Mouse (Mus musculus) forebrain, embryonic 16.5 days (tissue): ENCODE measurements around the gene Trmt112. TPM values are rescaled to one million over a fixed set of nuclear protein-coding genes. Genes with fewer than 3 reads are reported as not detected.
"Not testable (repeated sequence)": the region's sequence is repeated elsewhere in the genome, so short reads cannot be mapped to it uniquely, and the experiment has no call there.

Experiments
- ATAC-seq: fragments of 200-750 bp; cut with Nextera tagmentation; 2 replicates; pipeline ENCODE4 v1.8.0; 2017; ENCODE audit warnings: mild to moderate bottlenecking, moderate library complexity
- H3K27ac ChIP-seq: fragments of 300-500 bp; sonication (generic); 2 replicates; pipeline ENCODE4 v1.5.1; 2014; ENCODE audit warnings: low read length, control low read depth
- H3K27me3 ChIP-seq: fragments of 300-500 bp; sonication (generic); replicated peaks from 2 replicates; pipeline ENCODE4 v1.6.1; 2014; ENCODE audit warnings: low read length; ENCODE audit not compliant: control insufficient read depth, insufficient read depth
- H3K36me3 ChIP-seq: fragments of 300-500 bp; sonication (generic); 2 replicates; pipeline ENCODE4 v1.6.1; 2014; ENCODE audit not compliant: control insufficient read depth, insufficient read depth
- H3K4me1 ChIP-seq: fragments of 300-500 bp; sonication (generic); replicated peaks from 2 replicates; pipeline ENCODE4 v1.6.1; 2014; ENCODE audit warnings: low read length; ENCODE audit not compliant: control insufficient read depth, insufficient read depth
- H3K4me2 ChIP-seq: fragments of 300-500 bp; sonication (generic); 2 replicates; pipeline ENCODE4 v1.6.1; 2014; ENCODE audit warnings: mild to moderate bottlenecking, low read length, control low read depth
- H3K4me3 ChIP-seq: fragments of 300-500 bp; sonication (generic); replicated peaks from 2 replicates; pipeline ENCODE4 v1.5.1; 2014; ENCODE audit warnings: mild to moderate bottlenecking, low read length, control low read depth
- H3K9ac ChIP-seq: fragments of 300-500 bp; sonication (generic); replicated peaks from 2 replicates; pipeline ENCODE4 v1.6.1; 2014; ENCODE audit warnings: low read depth, low read length, control low read depth
- H3K9me3 ChIP-seq: fragments of 300-500 bp; sonication (generic); 2 replicates; pipeline ENCODE4 v1.6.1; 2016; ENCODE audit warnings: low read length; ENCODE audit not compliant: control insufficient read depth
- WGBS: fragments of 180-500 bp; shearing (Covaris S2); extraction: QIAGEN DNeasy Blood & Tissue Kit; methylation state at CpG from one replicate; pipeline ENCODE4 v1.1.7; 2014; 5-methylcytosine and 5-hydroxymethylcytosine counted together
- polyA plus RNA-seq: library from polyadenylated mRNA; unstranded; fragments of >200 nt; fragmentation: Nextera tagmentation; extraction: Ambion mirVana; gene quantifications from 2 replicates; pipeline ENCODE4 v1.2.1, GENCODE M21; 2015

Gene Trmt112
- polyA plus RNA-seq, 1 experiment from 2014 or later, result 104 TPM

DNA sequence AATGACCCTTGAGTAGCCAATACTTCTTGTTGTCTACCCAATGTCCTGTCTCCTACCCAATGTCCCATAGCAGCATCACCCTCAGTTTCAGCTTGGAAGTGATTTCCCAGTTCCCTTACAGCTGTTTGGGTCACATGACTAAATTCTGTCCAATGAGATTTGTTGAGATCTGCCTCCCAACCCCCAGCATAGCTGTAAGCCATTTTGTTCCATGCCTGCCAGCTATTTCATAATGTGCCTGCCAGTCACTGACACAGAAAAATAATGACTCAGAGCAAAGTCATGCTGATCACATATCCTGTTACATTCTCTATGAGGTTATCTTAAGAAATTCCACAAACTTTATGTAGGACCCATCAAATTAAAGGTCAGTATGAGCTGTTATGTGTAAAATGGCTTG lies 32.7 kb upstream of the Trmt112 start:
- Histone ChIP-seq H3K36me3 (no peaks in the 10 kb centered on the region), H3K4me3 (no peak overlapping the region), H3K27ac (no peak overlapping the region), H3K9me3 (peaks cover 14% of the 10 kb centered on the region), H3K27me3 (no peaks in the 10 kb centered on the region), H3K4me2 (no peak overlapping the region), H3K9ac (no peak overlapping the region), H3K4me1 (no peaks in the 10 kb centered on the region)
- ATAC-seq, result no peak

DNA sequence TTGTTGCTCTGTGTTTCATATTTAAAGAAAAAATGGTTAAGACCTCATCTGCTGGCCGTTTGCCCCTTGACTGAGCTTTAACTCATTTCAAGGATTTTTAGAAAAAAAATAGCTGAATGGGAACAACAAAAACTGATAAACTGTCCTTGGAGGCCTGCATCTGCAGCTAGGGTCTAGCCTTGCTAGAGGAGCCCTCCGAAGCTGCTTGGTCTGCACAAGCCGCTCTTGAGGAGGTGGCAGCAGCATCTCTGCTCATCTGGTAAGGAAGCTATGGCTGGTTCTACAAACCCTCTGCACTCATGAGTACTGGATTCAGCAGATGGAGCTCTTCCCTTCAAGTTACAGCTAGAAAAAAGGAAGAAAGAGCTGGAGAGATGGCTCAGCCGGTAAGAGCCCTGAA lies 31.5 kb upstream of the Trmt112 start:
- Histone ChIP-seq H3K9ac (no peak overlapping the region), H3K4me1 (no peaks in the 10 kb centered on the region), H3K4me2 (no peak overlapping the region), H3K27me3 (no peaks in the 10 kb centered on the region), H3K27ac (no peak overlapping the region), H3K9me3 (peaks cover 14% of the 10 kb centered on the region), H3K4me3 (no peak overlapping the region), H3K36me3 (no peaks in the 10 kb centered on the region)
- 90% methylated on average over 4 of the region's 4 CpGs for WGBS
- no peak for ATAC-seq

DNA sequence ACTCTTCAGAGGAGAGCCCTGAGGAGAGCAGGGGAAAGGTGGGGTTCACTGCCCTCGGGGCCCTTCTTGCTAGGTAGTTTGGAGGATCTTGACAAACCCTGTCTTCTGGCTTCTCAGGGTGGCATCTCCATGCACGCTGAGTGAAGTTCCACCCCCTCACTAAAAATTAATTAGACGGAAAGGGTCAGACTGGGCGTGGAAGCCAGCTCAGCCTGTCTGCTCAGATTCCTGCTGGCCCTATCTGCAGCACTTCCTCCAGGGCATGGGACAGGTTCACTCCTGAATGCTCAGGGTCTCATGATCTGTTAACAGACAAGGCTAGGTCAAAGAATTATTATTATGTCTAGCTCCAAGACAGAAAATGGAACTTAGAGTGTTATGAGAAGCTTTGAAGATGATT lies 17.0 kb upstream of the Trmt112 start:
- H3K4me2 ChIP-seq, result no peak overlapping the region
- no peak overlapping the region for H3K4me3 ChIP-seq
- no peaks in the 10 kb centered on the region for H3K36me3 ChIP-seq
- 0 out of 2 replicates have a peak, but pooled peaks cover 2% of the 10 kb centered on the region for H3K27me3 ChIP-seq
- no peaks in the 10 kb centered on the region for H3K9me3 ChIP-seq
- no peak for ATAC-seq
- H3K4me1 ChIP-seq, result no peaks in the 10 kb centered on the region
- H3K9ac ChIP-seq, result no peak overlapping the region
- WGBS, result 79% methylated on average over 4 of the region's 4 CpGs
- no peak overlapping the region for H3K27ac ChIP-seq

DNA sequence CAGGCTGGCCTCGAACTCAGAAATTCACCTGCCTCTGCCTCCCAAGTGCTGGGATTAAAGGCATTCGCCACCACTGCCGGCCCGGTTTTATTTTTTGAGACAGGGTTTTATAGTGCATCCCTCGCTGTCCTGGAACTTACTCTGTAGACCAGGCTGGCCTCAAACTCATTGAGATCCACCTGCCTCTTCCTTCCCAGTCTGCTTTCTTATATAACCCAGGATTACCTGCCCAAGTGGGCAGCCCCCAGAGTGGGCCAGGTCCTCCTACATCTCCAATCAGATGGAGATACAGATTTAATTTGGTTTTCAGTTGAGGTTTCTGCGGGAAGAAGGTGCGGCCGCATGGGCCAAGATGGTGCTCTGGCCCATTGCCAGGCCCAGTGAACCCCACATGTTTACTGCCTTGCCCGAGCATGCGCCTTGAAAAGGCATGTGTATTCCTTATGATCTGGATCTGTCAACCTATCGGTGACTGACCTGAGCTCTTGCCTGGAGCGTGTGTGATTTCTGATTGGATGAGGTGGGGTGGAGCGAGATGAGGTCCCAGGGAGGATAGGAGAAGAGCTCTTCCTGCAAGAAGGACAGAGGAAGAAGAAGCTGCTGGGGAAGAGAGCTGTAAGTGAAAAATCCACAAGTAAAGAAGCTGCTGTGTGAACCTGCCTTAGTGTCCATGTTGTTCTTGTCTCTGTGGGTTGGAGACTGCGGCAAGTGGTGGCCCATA lies 15.6 kb upstream of the Trmt112 start:
- WGBS, result 91% methylated on average over 14 of the region's 14 CpGs
- H3K4me3 ChIP-seq, result no peak overlapping the region
- no peaks in the 10 kb centered on the region for H3K4me1 ChIP-seq
- H3K9ac ChIP-seq, result no peak overlapping the region
- ATAC-seq, result no peak
- H3K4me2 ChIP-seq, result no peak overlapping the region
- H3K36me3 ChIP-seq, result no peaks in the 10 kb centered on the region
- 0 out of 2 replicates have a peak, but pooled peaks cover 2% of the 10 kb centered on the region for H3K27me3 ChIP-seq
- no peaks in the 10 kb centered on the region for H3K9me3 ChIP-seq
- no peak overlapping the region for H3K27ac ChIP-seq

DNA sequence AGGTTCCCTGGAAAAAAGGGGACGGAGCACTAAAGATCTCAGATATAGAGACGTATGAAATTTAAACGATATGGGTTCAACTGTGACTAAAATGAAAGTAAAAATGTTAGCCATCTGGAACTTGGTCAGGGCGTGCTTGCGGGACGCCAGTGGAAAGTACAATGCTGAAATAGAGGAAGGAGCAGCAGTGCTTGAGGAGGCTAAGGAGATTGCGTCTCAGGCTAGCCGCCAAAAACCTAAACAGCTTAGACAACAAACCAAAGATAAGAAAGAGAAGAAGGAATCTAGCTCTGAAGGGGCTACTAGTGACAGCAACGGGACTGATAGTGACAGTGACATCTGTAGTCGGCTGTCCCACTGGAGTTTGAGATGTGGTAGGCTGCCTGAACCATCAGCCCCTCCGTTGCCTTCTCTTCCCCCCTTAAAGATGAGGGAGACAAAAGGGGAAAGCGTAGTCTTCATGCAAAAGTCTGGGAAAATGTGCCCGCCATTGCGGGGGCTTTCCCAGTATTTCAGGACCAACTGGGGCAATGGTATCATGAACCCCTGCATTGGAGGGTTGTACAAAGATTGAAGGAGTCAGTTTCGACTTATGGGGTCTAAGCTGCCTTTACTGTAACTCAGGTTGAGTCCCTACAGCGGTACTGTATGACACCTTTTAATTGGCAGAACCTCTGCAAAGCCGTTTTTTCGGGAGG lies 13.7 kb upstream of the Trmt112 start:
- not testable (repeated sequence) for H3K4me1 ChIP-seq, H3K4me2 ChIP-seq, ATAC-seq, H3K4me3 ChIP-seq, H3K27ac ChIP-seq, H3K36me3 ChIP-seq, H3K9me3 ChIP-seq, H3K9ac ChIP-seq, H3K27me3 ChIP-seq
- 89% methylated on average over 18 of the region's 18 CpGs for WGBS

DNA sequence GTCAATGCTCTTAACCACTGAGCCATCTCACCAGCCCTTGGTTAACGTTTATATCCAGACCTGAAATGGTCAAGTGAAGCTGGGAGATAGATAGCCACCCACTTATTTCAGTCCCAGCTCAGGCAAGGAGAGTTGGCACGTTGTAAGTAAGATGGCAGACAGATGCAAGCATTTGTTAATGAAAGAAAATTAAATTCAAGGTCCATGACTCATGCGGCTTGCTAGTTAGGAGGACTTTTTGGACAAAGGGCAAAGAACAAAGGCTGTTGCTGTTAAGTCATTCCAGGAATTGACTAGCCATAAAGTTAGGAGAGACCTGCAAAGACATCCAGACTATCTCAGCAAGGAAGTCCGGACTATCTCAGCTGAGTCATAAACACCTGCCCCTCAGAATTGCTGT lies 9.9 kb upstream of the Trmt112 start:
- no peaks in the 10 kb centered on the region for H3K27me3 ChIP-seq
- 83% methylated on average over 4 of the region's 4 CpGs for WGBS
- no peak for ATAC-seq

DNA sequence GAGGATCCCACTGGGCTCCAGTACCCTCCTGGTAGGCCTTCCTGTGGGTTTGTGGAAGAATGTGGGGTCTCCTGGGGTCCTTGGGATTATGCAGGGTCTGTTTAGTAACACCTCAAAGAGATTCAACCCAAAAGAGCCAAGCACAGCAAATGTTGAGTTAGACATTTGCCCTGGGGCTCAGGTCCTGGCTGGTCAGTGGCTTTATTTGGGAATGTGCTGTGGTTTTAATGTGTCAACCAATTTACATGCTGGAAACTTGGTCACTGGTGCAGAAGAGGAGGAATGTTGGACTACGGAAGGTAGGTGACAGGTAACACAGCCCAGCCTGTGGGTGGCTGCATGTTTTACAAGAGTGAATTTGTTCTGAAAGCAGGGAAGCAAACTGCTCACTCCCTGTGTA lies 6.5 kb upstream of the Trmt112 start:
- H3K4me2 ChIP-seq, result no peak overlapping the region
- no peak for ATAC-seq
- no peaks in the 10 kb centered on the region for H3K27me3 ChIP-seq
- H3K9me3 ChIP-seq, result no peaks in the 10 kb centered on the region
- no peak overlapping the region for H3K4me3 ChIP-seq
- H3K9ac ChIP-seq, result no peak overlapping the region
- H3K36me3 ChIP-seq, result no peaks in the 10 kb centered on the region
- H3K4me1 ChIP-seq, result peaks cover 6% of the 10 kb centered on the region
- 91% methylated on average over 1 of the region's 1 CpGs for WGBS
- H3K27ac ChIP-seq, result no peak overlapping the region

More for the DNA sequence above, 9.9 kb upstream of the Trmt112 start:
- Histone ChIP-seq H3K4me2 (no peak overlapping the region), H3K4me3 (no peak overlapping the region), H3K27ac (no peak overlapping the region), H3K9ac (no peak overlapping the region), H3K36me3 (no peaks in the 10 kb centered on the region), H3K4me1 (no peaks in the 10 kb centered on the region), H3K9me3 (no peaks in the 10 kb centered on the region)

DNA sequence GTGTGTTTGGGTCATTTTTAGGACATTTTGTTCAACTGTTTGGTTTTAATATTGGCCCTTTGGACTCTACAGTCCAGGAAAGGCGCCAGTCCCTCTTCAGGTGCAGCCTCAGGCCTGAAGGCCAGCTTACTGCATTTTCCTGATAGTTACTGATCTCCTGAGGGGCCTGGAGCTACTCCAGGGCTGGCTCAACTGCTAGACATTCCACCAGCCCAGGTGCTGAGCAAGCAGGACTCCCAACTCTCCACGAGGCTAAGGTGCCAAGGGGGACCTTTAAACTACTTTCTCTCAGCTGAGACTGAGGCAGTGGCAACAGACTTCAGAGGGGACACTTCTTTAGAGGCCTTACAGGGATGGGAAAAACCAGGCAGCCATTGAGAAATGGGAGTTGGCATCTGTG lies 4.7 kb upstream of the Trmt112 start:
- 80% methylated on average over 2 of the region's 2 CpGs for WGBS
- Histone ChIP-seq H3K27ac (no peak overlapping the region), H3K9me3 (no peaks in the 10 kb centered on the region), H3K4me3 (no peak overlapping the region), H3K9ac (no peak overlapping the region), H3K36me3 (no peaks in the 10 kb centered on the region), H3K27me3 (no peaks in the 10 kb centered on the region), H3K4me1 (peaks cover 18% of the 10 kb centered on the region), H3K4me2 (no peak overlapping the region)
- ATAC-seq, result no peak

DNA sequence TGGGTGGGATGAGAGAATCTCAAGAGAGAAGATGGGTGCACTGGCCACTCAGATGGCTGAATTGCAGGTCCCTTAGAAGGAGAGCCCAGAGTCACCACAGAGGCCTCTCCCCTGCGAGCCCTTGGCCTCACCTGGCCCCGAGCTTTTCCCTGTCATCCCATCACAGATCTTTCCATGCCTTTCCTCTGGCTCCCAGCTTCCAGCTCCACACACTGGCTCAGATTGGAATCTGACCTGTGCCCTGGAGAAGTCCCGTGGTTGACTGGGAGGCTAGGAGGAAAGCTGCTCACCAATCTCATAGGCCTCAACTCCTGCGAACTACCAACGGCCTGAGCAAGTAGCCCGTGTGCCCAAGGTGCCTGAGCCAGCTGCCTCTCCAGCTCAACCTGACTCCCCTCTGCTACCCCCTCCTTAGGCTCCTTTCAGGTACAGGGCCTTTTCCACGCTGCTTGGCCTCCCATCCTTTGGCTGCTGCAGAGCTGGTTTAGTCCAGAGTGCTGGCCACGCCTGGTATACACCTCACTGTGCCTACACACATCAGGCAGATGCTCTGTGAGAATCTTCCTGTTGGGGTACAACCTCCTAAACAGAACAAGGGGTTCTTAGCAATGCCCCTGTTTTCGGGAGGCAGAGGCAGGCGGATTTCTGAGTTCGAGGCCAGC lies 3.9 kb upstream of the Trmt112 start:
- Histone ChIP-seq H3K9ac (no peak overlapping the region), H3K27ac (no peak overlapping the region), H3K4me1 (peaks cover 20% of the 10 kb centered on the region), H3K4me3 (no peak overlapping the region), H3K27me3 (no peaks in the 10 kb centered on the region), H3K4me2 (no peak overlapping the region), H3K36me3 (no peaks in the 10 kb centered on the region), H3K9me3 (no peaks in the 10 kb centered on the region)
- 93% methylated on average over 11 of the region's 11 CpGs for WGBS
- no peak for ATAC-seq
